Mouse (Mus musculus) liver, postnatal 0 days (tissue): Measurements from ENCODE around the gene Kcnb1. TPM values are rescaled to one million over a fixed set of nuclear protein-coding genes. Genes with fewer than 3 reads are reported as not detected.

ENCODE experiments used
- ATAC-seq: fragments of 200-750 bp; cut with Nextera tagmentation; 2 replicates; pipeline ENCODE4 v1.8.0; 2017; ENCODE audit warnings: mild to moderate bottlenecking, moderate library complexity
- DNase-seq: peaks from one replicate; pipeline ENCODE4 v3.0.0-alpha.2; 2016
- H3K27ac ChIP-seq: fragments of 300-500 bp; sonication (generic); 2 replicates; pipeline ENCODE4 v1.5.1; 2014; ENCODE audit warnings: antibody characterized with exemption, moderate library complexity, mild to moderate bottlenecking, low read depth
- H3K27me3 ChIP-seq: fragments of 300-500 bp; sonication (generic); 2 replicates; pipeline ENCODE4 v1.6.1; 2014; ENCODE audit warnings: low read length, control low read depth, mixed read lengths; ENCODE audit not compliant: insufficient read depth
- H3K36me3 ChIP-seq: fragments of 300-500 bp; sonication (generic); replicated peaks from 2 replicates; pipeline ENCODE4 v1.6.1; 2014; ENCODE audit warnings: mild to moderate bottlenecking, control low read depth, low read length, moderate library complexity, mixed read lengths; ENCODE audit not compliant: insufficient read depth
- H3K4me1 ChIP-seq: fragments of 300-500 bp; sonication (generic); 2 replicates; pipeline ENCODE4 v1.6.1; 2014; ENCODE audit warnings: antibody characterized with exemption, mild to moderate bottlenecking, control low read depth; ENCODE audit not compliant: insufficient read depth
- H3K4me2 ChIP-seq: fragments of 300-500 bp; sonication (generic); 2 replicates; pipeline ENCODE4 v1.6.1; 2014; ENCODE audit warnings: low read depth, mild to moderate bottlenecking, low read length, moderate library complexity, mixed read lengths
- H3K4me3 ChIP-seq: fragments of 300-500 bp; sonication (generic); 2 replicates; pipeline ENCODE4 v1.5.1; 2014; ENCODE audit warnings: low read depth, low read length
- H3K9ac ChIP-seq: fragments of 300-500 bp; sonication (generic); replicated peaks from 2 replicates; pipeline ENCODE4 v1.6.1; 2014; ENCODE audit warnings: mild to moderate bottlenecking, moderate library complexity
- H3K9me3 ChIP-seq: fragments of 300-500 bp; sonication (generic); 2 replicates; pipeline ENCODE4 v1.6.1; 2016; ENCODE audit warnings: mild to moderate bottlenecking, control low read depth, low read length, mixed read lengths
- CTCF ChIP-seq: sonication (generic); IDR thresholded peaks from 2 replicates; pipeline ENCODE4 v1.5.1; 2016; ENCODE audit warnings: antibody characterized with exemption, low read depth
- EP300 ChIP-seq: IDR thresholded peaks from 2 replicates; pipeline ENCODE4 v1.6.1; 2016; ENCODE audit warnings: antibody characterized with exemption, low read depth, mild to moderate bottlenecking
- WGBS: fragments of 180-500 bp; shearing (Covaris S2); extraction: QIAGEN DNeasy Blood & Tissue Kit; methylation state at CpG from one replicate; pipeline ENCODE4 v1.1.7; 2014; ENCODE audit not compliant: insufficient replicate concordance; 5-methylcytosine and 5-hydroxymethylcytosine counted together
- polyA plus RNA-seq: library from polyadenylated mRNA; unstranded; fragments of >200 nt; fragmentation: Nextera tagmentation; extraction: Ambion mirVana; gene quantifications from 2 replicates; pipeline ENCODE4 v1.2.1, GENCODE M21; 2015

Kcnb1 gene
- polyA plus RNA-seq, 1 experiment from 2014 or later, result 0.11 TPM

DNA sequence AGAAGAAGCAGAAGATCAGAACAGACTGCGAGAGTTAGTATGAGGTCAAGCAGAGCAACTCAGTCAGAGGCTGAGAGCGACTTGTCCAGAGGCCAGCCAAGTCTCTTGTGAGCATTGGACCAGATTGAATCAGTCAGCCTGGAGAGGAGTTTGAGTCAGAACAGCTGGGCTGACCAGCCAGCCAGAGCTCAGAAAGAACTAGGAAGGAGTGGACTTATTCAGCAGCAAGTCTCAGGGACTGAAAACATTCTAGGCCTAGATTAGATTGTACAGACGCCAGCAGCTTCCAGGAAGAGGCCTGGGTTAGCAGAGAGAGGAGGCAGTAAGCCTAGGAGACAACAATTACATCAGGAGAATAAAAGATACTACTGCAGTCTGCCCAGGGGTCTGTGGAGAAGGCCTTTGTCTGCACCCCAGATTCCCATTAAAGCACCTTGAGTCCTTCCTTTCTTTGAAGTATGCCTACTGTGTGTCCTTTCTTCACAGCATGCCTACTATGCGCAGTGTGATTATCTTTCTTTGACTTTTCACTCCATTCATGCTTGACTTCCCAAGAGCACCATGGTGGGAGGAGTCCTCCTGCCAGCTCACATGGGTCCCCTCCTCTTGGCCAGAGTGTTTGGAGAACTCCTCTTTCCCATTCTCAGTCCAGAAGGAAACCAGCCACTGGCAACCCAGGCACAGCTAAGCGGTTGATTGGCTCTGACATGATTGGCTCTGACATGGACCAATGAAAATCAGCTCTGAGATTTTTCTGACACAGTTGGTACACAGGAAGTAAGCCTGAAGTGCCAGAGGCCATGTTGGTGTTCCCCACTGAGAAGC, 16.7 kb downstream of the Kcnb1 start:
- Histone ChIP-seq H3K4me1 (no peaks in the 10 kb centered on the region), H3K27ac (no peak overlapping the region), H3K27me3 (no peaks in the 10 kb centered on the region), H3K9ac (no peak overlapping the region), H3K4me2 (no peak overlapping the region), H3K36me3 (no peaks in the 10 kb centered on the region), H3K4me3 (no peak overlapping the region), H3K9me3 (no peaks in the 10 kb centered on the region)
- DNase-seq, result no peak
- no peak for TF ChIP-seq CTCF
- no peak for TF ChIP-seq EP300
- 68% methylated on average over 5 of the region's 5 CpGs for WGBS
- ATAC-seq, result no peak

GRCm38 (mm10) chr2:167167515-167168212, 22.3 kb downstream of the Kcnb1 start:
- H3K9ac ChIP-seq, result no peak overlapping the region
- DNase-seq (no peak), ATAC-seq (no peak)
- H3K27me3 ChIP-seq, result no peaks in the 10 kb centered on the region
- TF ChIP-seq EP300 (no peak), CTCF (no peak)
- no peaks in the 10 kb centered on the region for H3K9me3 ChIP-seq
- H3K4me1 ChIP-seq, result 0 out of 2 replicates have a peak, but pooled peaks cover 2% of the 10 kb centered on the region
- H3K36me3 ChIP-seq, result no peaks in the 10 kb centered on the region
- no peak overlapping the region for H3K27ac ChIP-seq
- H3K4me2 ChIP-seq, result no peak overlapping the region
- no peak overlapping the region for H3K4me3 ChIP-seq
- WGBS, result 19% methylated on average over 11 of the region's 11 CpGs

DNA sequence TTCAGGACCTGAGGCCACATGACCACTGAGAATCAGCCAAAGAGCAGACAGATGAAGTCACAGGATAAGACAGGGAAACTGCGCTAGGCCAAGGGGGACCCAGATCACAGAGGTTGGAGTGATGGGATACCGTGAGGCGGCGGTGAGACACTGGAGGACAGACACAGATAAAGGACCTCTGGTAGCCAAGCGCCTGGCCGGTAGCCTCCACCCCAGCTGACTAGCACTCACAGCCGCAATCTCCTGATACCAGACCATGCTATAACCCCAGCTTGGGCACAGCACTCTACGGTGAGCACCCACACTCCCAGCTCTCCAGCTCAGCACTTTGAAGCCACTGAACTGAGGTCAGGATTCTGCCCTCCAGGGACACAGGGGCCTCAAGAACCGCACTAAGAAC, 26.4 kb downstream of the Kcnb1 start:
- Histone ChIP-seq H3K4me2 (no peak overlapping the region), H3K27me3 (no peaks in the 10 kb centered on the region), H3K4me1 (0 out of 2 replicates have a peak, but pooled peaks cover 2% of the 10 kb centered on the region), H3K9me3 (no peaks in the 10 kb centered on the region), H3K27ac (no peak overlapping the region), H3K4me3 (no peak overlapping the region), H3K9ac (no peak overlapping the region), H3K36me3 (no peaks in the 10 kb centered on the region)
- no peak for DNase-seq
- TF ChIP-seq CTCF, result no peak
- no peak for TF ChIP-seq EP300
- 77% methylated on average over 9 of the region's 9 CpGs for WGBS
- ATAC-seq, result no peak

DNA sequence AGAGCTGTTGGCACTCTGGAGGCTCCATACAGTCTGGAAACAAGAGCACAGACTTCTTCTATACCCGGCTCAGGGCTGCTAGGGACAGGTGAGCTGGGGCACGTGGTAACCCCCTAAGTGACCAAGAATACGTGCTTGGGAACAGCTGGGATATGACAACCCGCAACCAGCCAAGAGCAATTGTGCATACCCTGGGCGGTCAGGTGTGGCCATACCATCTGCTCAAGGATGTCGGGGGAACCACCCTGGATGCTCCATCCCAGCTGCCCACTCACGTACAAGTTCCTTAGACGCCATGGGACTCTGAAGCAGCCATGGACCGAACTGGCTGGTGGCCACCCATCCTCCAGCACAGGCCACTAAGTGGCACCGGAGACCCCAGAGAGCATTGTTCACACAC, 26.8 kb downstream of the Kcnb1 start:
- Histone ChIP-seq H3K9ac (no peak overlapping the region), H3K9me3 (no peaks in the 10 kb centered on the region), H3K4me3 (no peak overlapping the region), H3K36me3 (no peaks in the 10 kb centered on the region), H3K4me2 (no peak overlapping the region), H3K27ac (no peak overlapping the region), H3K27me3 (no peaks in the 10 kb centered on the region), H3K4me1 (0 out of 2 replicates have a peak, but pooled peaks cover 2% of the 10 kb centered on the region)
- DNase-seq (no peak), ATAC-seq (no peak)
- TF ChIP-seq EP300, result no peak
- no peak for TF ChIP-seq CTCF
- WGBS, result 82% methylated on average over 10 of the region's 10 CpGs

DNA sequence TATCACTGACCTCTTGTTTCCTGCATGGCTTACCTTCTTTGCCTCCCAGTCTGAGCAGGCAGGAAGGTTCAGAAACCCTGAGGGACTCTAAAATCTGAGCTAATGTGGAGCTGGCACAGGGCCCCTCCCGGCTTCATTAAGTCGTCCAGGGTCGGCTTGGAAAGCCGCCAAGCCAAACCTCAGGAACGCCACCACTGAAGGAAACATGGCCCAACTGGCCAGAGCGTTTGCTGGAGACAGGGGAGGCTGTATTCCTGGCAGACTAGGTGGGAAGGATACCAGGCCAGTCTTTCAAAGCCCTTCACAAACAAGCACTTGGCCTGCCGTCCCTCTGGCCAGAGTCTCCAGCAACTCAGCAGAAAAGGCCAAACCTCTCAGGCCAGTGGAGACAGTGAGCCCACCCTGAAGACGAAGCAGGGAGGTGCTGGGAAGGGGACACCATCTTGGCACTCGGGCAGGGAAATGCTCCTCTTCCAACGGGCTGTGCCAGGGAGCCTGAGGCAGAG, 27.4 kb downstream of the Kcnb1 start:
- TF ChIP-seq CTCF (no peak), EP300 (no peak)
- WGBS, result 64% methylated on average over 10 of the region's 10 CpGs
- 0 out of 2 replicates have a peak, but pooled peaks cover under 1% of the 10 kb centered on the region for H3K4me1 ChIP-seq
- no peaks in the 10 kb centered on the region for H3K36me3 ChIP-seq
- no peak overlapping the region for H3K4me2 ChIP-seq
- H3K27me3 ChIP-seq, result no peaks in the 10 kb centered on the region
- no peak overlapping the region for H3K4me3 ChIP-seq
- H3K9me3 ChIP-seq, result no peaks in the 10 kb centered on the region
- no peak overlapping the region for H3K27ac ChIP-seq
- H3K9ac ChIP-seq, result no peak overlapping the region
- no peak for DNase-seq
- no peak for ATAC-seq

GRCm38 (mm10) chr2:167159721-167160120, 30.2 kb downstream of the Kcnb1 start:
- Histone ChIP-seq H3K36me3 (no peaks in the 10 kb centered on the region), H3K4me2 (no peak overlapping the region), H3K4me1 (no peaks in the 10 kb centered on the region; the same call in 1 of the 2 replicates), H3K9ac (no peak overlapping the region), H3K4me3 (no peak overlapping the region), H3K27ac (no peak overlapping the region), H3K27me3 (no peaks in the 10 kb centered on the region), H3K9me3 (no peaks in the 10 kb centered on the region)
- TF ChIP-seq EP300 (no peak), CTCF (no peak)
- DNase-seq (no peak), ATAC-seq (no peak)
- 74% methylated on average over 4 of the region's 4 CpGs for WGBS
